Mouse (Mus musculus) neural tube, embryonic 12.5 days (tissue): ENCODE data around the gene Pknox2. TPM values are rescaled to one million over a fixed set of nuclear protein-coding genes. Genes with fewer than 3 reads are reported as not detected.
A peak's percentile ranks its signal among the peaks of the same experiment; 100 is the strongest.

Experiments
- ATAC-seq: fragments of 200-750 bp; cut with Nextera tagmentation; 2 replicates; pipeline ENCODE4 v1.8.0; 2017; ENCODE audit warnings: low read depth, mild to moderate bottlenecking, moderate TSS enrichment, moderate library complexity; ENCODE audit not compliant: low FRiP score
- H3K27ac ChIP-seq: fragments of 300-500 bp; sonication (generic); 2 replicates; pipeline ENCODE4 v1.5.1; 2016
- H3K27me3 ChIP-seq: fragments of 300-500 bp; sonication (generic); replicated peaks from 2 replicates; pipeline ENCODE4 v1.6.1; 2016; ENCODE audit warnings: mild to moderate bottlenecking
- H3K36me3 ChIP-seq: fragments of 300-500 bp; sonication (generic); 2 replicates; pipeline ENCODE4 v1.6.1; 2016; ENCODE audit warnings: mild to moderate bottlenecking
- H3K4me1 ChIP-seq: fragments of 300-500 bp; sonication (generic); 2 replicates; pipeline ENCODE4 v1.6.1; 2016
- H3K4me2 ChIP-seq: fragments of 300-500 bp; sonication (generic); replicated peaks from 2 replicates; pipeline ENCODE4 v1.6.1; 2016; ENCODE audit warnings: mild to moderate bottlenecking
- H3K4me3 ChIP-seq: fragments of 300-500 bp; sonication (generic); 2 replicates; pipeline ENCODE4 v1.5.1; 2016
- H3K9ac ChIP-seq: fragments of 300-500 bp; sonication (generic); 2 replicates; pipeline ENCODE4 v1.6.1; 2016; ENCODE audit warnings: mild to moderate bottlenecking
- H3K9me3 ChIP-seq: fragments of 300-500 bp; sonication (generic); 2 replicates; pipeline ENCODE4 v1.6.1; 2016; ENCODE audit warnings: mild to moderate bottlenecking
- WGBS: fragments of 180-500 bp; shearing (Covaris S2); methylation state at CpG from one replicate; pipeline ENCODE4 v1.1.7; 2016; 5-methylcytosine and 5-hydroxymethylcytosine counted together
- polyA plus RNA-seq: library from polyadenylated mRNA; unstranded; fragments of >200 nt; fragmentation: Nextera tagmentation; extraction: Ambion mirVana; gene quantifications from 2 replicates; pipeline ENCODE4 v1.2.1, GENCODE M21; 2016

Pknox2 gene
- polyA plus RNA-seq, 1 experiment from 2014 or later: 45.2 TPM

DNA sequence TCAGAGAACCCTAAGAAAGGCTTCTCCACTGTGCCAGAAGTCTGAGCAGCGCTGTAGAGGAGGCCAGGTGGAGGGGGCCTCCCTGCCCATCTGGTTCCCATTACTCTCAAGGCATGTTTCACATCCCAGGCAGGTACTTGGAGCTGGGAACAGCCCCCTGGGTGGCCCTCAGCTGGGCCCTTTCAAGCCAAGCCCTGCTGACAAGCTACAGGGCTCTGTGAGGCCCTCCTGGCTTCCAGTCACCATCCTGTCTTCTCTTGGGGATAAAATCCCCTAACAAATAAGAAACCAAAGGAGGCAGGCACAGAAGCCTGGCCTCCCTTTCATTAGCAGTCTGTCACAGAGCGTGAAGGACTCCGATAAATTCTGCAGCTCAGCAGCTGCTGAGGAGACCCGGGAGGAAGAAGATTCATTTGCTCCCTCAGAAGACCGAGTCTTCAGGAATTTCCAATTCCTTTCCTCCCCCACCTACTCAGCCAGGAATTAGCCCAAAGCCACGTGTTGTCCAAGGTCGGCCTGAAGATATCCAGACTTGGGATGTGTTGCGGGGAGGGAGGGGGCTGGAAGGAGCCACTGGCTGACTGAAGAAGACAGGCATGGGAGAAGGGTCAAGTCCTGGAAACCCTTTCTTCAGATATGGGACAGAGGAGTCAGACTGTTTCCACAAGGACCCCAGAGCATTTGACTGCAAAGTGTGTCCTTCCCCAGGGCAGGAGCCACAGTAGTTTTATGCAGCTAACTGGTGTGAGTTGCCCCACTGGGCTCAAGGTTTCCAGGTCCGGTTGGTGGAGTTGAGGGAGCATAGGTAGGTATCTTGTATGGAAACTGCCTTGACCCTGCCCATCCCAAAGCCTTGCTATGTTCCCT is 116.6 kb downstream of the Pknox2 start:
- no peaks in the 10 kb centered on the region for H3K36me3 ChIP-seq
- WGBS: 37% methylated on average over 9 of the region's 9 CpGs
- 0 out of 2 replicates have a peak overlapping the region, but pooled peaks have one; percentile 11 for H3K27ac ChIP-seq
- H3K9ac ChIP-seq: no peak overlapping the region
- H3K4me2 ChIP-seq: peak overlapping the region; percentile 10; the same call in 1 of the 2 replicates
- H3K4me1 ChIP-seq: peaks cover 63% of the 10 kb centered on the region
- no peaks in the 10 kb centered on the region for H3K9me3 ChIP-seq
- ATAC-seq: 0 out of 2 replicates have a peak, but pooled peaks have one; percentile 15
- no peak overlapping the region for H3K4me3 ChIP-seq
- H3K27me3 ChIP-seq: no peaks in the 10 kb centered on the region

DNA sequence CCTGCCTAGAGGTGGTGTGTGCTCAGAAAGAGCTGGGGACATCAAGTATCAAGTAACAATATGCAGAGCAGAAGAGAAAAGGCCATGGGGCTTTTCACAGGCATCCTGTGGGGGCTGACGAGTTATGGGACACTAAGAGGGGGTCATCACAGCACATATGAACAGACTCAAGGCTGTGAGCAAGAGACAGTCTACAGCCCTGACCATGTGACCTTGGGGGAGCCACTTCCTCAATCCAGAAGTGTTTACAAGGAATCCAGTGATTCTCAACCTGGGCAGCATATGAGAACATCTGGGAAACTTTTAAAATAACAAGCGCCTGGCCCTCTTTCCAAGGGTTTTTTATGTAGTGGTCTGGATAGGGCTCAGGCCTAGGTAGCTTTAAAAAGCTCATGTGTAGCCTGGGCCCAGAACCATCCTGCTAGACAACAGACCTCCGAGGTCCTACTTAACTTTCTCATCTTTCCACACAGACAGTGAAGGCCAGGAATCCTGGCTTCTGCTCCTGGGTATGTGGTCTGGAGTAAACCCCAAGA is 117.3 kb downstream of the Pknox2 start:
- Histone ChIP-seq H3K27ac (0 out of 2 replicates have a peak overlapping the region, but pooled peaks have one; percentile 11), H3K36me3 (no peaks in the 10 kb centered on the region), H3K9ac (no peak overlapping the region), H3K4me2 (peak overlapping the region; percentile 10; the same call in 1 of the 2 replicates), H3K9me3 (no peaks in the 10 kb centered on the region), H3K27me3 (no peaks in the 10 kb centered on the region), H3K4me1 (peaks cover 70% of the 10 kb centered on the region), H3K4me3 (no peak overlapping the region)
- WGBS: 76% methylated on average over 3 of the region's 3 CpGs
- ATAC-seq: no peak

DNA sequence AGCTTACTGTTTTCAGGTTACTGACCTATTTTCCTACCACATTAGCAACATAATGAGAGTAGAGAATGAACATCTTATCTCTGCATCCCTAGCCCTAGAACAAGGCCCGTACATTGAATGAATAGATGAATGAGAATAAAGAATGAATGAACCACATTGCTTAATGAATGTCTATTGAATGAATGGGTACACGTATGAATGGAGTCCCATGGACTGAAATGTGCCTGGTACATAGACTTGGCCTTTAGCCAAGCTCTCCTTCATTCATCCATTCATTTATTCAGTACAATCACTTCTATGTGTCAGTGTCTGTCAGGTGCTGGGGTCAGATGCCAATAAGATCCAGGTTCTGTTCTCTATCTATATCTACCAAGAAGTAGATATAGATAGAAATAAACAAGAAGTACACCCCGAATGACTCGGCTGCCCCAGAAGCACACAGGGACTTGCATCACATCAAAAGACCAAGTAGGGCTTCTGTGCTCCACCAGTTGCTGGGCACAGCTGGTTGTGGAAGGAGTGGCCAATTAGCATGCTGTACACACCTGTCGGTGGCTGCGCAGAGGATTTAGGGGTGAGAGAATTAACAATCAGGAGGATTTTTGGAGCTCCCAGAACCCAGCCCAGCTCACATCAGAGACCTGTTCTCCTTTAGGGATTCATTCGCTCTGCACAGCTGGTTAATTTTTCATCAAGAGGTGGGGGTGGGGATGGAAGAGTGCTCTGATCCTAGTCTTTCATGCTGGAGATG is 119.2 kb downstream of the Pknox2 start:
- no peak overlapping the region for H3K4me3 ChIP-seq
- 52% methylated on average over 7 of the region's 7 CpGs for WGBS
- ATAC-seq: peak; percentile 13; the same call in 1 of the 2 replicates
- no peaks in the 10 kb centered on the region for H3K27me3 ChIP-seq
- no peaks in the 10 kb centered on the region for H3K36me3 ChIP-seq
- H3K27ac ChIP-seq: no peak overlapping the region
- no peak overlapping the region for H3K4me2 ChIP-seq
- no peaks in the 10 kb centered on the region for H3K9me3 ChIP-seq
- peaks cover 62% of the 10 kb centered on the region for H3K4me1 ChIP-seq
- no peak overlapping the region for H3K9ac ChIP-seq

DNA sequence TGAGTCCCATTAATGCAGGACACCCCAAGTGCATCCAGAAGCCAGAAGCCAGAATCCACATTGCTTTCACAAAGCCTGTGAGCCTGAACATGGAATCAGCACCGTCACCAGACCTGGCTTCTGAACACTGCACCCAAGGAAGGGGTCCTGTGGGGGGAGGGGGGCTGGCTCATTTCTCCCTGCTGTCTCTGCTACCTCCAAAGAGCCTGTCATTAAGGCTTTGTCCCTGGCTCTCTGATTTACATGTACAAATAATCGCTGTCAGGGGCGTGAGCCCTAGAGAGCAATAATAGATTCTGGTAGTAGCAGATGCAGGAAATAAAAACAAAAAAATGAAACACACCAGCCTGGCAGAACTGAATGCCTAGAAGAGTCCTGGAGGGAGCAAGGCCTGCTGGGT is 121.3 kb downstream of the Pknox2 start:
- H3K9ac ChIP-seq: no peak overlapping the region
- H3K27me3 ChIP-seq: no peaks in the 10 kb centered on the region
- H3K4me3 ChIP-seq: no peak overlapping the region
- ATAC-seq: peak; percentile 58
- WGBS: 7% methylated on average over 3 of the region's 3 CpGs
- peaks cover 73% of the 10 kb centered on the region for H3K4me1 ChIP-seq
- 0 out of 2 replicates have a peak overlapping the region, but pooled peaks have one; percentile 33 for H3K27ac ChIP-seq
- H3K36me3 ChIP-seq: no peaks in the 10 kb centered on the region
- 0 out of 2 replicates have a peak overlapping the region, but pooled peaks have one; percentile 7 for H3K4me2 ChIP-seq
- H3K9me3 ChIP-seq: no peaks in the 10 kb centered on the region

DNA sequence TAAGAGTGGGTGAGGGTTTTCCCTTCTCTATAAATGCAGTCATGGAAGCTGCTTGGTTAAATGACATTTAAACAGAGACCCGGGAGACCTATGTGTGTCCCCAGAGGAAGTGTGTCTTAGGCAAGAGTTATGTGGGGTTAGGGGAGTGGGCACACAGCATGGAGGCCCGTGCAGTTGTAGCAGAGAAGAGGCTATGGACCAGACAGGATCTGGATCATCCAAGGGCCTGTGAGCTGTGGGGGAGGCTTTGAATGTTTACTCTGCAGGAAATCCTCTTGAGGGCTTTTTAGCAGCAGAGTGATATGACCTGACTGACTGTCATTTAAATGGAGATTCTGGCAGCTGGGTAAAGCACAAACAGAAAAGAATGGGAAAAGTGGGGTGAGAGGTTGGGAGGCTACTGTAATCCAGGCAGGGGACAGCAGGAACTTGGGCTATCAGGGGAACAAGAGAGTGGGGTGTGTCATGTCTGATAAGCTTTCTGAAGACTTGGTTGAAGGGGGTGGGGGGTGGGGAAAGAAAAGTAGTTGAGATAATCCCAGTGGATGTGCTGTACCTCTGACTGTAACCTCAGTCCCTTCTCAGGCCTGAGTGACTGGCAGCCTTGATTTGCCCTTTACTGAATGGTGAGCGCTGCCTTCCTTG is 125.5 kb downstream of the Pknox2 start:
- Histone ChIP-seq H3K36me3 (no peaks in the 10 kb centered on the region), H3K4me1 (peaks cover 37% of the 10 kb centered on the region), H3K9ac (no peak overlapping the region), H3K27ac (no peak overlapping the region), H3K27me3 (no peaks in the 10 kb centered on the region), H3K4me3 (no peak overlapping the region), H3K4me2 (no peak overlapping the region; the same call in 1 of the 2 replicates), H3K9me3 (no peaks in the 10 kb centered on the region)
- WGBS: 21% methylated on average over 3 of the region's 3 CpGs
- ATAC-seq: no peak

DNA sequence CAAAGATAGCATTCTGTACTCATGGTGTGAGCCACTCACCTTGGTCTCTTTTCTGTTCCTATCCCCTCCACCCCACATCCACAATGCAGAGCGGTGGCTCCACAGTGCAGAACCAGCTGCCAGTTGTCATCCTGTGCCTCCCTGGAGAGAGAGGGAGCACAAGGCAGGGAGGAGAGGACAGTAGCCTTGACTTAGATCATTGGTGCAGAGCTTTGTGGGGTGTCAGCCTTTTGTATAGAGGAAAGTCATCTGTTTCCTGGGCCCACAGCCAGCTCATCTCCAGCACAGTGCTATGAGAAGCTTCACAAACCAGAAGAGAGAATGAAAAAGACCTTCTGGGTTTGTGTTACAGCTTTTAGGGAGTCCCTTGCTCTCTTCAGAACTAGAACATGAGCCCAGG is 129.1 kb downstream of the Pknox2 start:
- Histone ChIP-seq H3K4me3 (no peak overlapping the region), H3K27ac (no peak overlapping the region), H3K9ac (no peak overlapping the region), H3K27me3 (no peaks in the 10 kb centered on the region), H3K4me1 (peaks cover 27% of the 10 kb centered on the region), H3K4me2 (no peak overlapping the region), H3K9me3 (no peaks in the 10 kb centered on the region), H3K36me3 (no peaks in the 10 kb centered on the region)
- 80% methylated on average over 1 of the region's 1 CpGs for WGBS
- ATAC-seq: no peak

DNA sequence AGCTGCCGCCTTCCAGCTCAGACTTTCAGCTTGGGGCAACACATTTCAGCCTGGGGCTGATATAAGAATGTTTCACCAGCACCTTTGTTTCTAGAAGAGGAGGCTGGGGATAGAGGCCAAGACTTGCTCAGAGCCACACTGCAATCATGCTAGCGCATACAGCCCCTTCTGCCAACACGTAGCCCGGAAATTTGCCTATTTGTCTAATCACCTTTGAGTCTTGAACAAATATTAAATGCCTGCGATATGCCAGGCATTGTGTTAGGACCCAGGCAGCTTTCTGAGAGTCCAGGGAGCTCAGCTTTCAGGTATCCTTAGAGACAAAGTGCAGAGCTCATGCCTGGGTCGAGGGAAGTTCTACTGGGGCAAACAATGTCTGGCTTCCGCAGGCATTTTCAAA is 130.0 kb downstream of the Pknox2 start:
- H3K9ac ChIP-seq: no peak overlapping the region
- no peaks in the 10 kb centered on the region for H3K9me3 ChIP-seq
- H3K4me1 ChIP-seq: peaks cover 29% of the 10 kb centered on the region
- no peak for ATAC-seq
- H3K36me3 ChIP-seq: no peaks in the 10 kb centered on the region
- WGBS: 86% methylated on average over 7 of the region's 7 CpGs
- no peak overlapping the region for H3K27ac ChIP-seq
- no peaks in the 10 kb centered on the region for H3K27me3 ChIP-seq
- H3K4me2 ChIP-seq: no peak overlapping the region
- no peak overlapping the region for H3K4me3 ChIP-seq

DNA sequence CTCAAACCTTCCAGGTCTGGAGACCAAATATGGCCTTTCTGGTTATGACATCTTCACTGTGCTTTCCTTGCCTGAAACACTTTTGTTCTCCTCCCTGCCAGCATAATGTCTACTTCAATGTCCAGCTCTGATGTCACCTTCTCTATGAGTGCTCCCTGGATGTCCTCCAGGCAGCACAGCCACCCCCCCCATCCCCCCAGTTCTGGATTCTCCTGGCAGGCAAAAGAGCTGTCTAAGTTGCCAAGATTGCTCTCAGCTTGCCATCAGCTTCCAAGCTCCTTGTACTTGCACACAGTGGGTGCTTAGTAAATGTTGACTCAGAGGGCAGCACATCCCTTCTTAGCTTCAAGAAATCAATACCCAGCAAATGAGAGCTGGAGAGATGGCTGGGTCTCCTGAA is 131.0 kb downstream of the Pknox2 start:
- H3K36me3 ChIP-seq: no peaks in the 10 kb centered on the region
- H3K9me3 ChIP-seq: no peaks in the 10 kb centered on the region
- H3K4me1 ChIP-seq: peaks cover 28% of the 10 kb centered on the region
- no peak for ATAC-seq
- H3K4me3 ChIP-seq: no peak overlapping the region
- no peak overlapping the region for H3K4me2 ChIP-seq
- H3K27me3 ChIP-seq: no peaks in the 10 kb centered on the region
- H3K9ac ChIP-seq: no peak overlapping the region
- H3K27ac ChIP-seq: no peak overlapping the region

DNA sequence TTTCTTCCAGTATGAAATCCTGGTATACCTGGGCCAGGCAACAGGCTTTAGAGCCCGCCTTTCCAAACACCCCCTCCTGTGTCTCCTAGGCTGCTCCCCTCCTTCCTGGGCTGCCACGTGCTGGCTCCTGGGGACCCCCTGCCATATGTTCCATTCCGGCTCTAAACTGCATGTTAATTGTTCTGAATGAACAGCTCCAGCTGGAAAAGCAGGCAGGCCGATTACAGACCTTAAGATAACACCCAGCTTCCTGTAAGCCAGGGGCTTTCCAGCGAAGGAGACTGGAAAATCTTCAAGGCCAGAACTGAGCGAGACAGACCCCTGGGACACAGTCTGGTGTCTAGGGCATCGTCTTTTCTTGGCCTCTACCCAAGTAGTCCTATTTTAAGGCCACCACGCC is 133.6 kb downstream of the Pknox2 start:
- no peak overlapping the region for H3K27ac ChIP-seq
- H3K36me3 ChIP-seq: no peaks in the 10 kb centered on the region
- no peak overlapping the region for H3K9ac ChIP-seq
- no peaks in the 10 kb centered on the region for H3K9me3 ChIP-seq
- no peak overlapping the region for H3K4me2 ChIP-seq
- no peak for ATAC-seq
- WGBS: 36% methylated on average over 8 of the region's 8 CpGs
- no peak overlapping the region for H3K4me3 ChIP-seq
- peaks cover 33% of the 10 kb centered on the region for H3K4me1 ChIP-seq
- no peaks in the 10 kb centered on the region for H3K27me3 ChIP-seq

DNA sequence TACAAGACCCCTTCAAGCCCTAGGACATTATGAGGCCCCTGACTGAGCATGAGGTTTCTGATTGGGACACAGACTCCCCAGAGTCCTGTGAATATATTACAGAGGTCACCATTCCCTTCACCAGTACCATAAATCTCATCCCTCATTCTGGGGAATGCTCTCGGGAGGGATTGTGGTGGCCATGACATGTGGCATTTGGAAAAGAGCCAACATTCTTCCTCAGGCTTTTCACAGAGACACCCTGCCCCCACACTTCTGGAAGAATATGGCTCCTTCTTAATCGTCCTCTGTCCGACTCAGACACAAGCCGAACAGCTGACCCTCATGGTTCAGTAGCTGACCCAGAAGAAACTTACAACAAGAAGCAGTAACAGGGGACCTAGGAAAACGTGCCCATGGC is 139.1 kb downstream of the Pknox2 start:
- Histone ChIP-seq H3K4me1 (peaks cover 64% of the 10 kb centered on the region), H3K9ac (no peak overlapping the region), H3K27ac (no peak overlapping the region), H3K4me2 (no peak overlapping the region), H3K4me3 (no peak overlapping the region), H3K36me3 (no peaks in the 10 kb centered on the region), H3K9me3 (no peaks in the 10 kb centered on the region), H3K27me3 (no peaks in the 10 kb centered on the region)
- 5% methylated on average over 5 of the region's 5 CpGs for WGBS
- peak; percentile 69 for ATAC-seq

DNA sequence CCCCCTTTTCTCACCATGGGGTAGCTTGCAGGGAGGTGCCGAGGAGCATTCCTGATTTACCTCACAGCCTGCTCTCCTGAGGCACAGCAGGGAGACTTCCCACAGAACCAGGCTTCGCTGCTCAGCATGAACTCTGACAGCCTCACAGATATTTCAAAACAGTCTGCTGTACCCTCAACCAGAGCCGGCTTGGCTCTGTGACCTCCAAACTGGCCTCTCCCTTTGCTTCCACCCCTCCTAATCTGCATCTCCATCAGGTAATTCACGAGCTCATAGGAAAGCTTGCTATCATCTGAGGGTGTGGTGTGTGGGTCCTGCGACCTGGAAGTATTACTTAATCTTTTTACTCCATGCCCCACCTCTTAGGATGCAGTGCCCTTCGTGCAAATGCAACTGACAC is 142.5 kb downstream of the Pknox2 start:
- no peak overlapping the region for H3K9ac ChIP-seq
- H3K36me3 ChIP-seq: no peaks in the 10 kb centered on the region
- H3K27ac ChIP-seq: no peak overlapping the region
- no peaks in the 10 kb centered on the region for H3K27me3 ChIP-seq
- no peak for ATAC-seq
- no peaks in the 10 kb centered on the region for H3K9me3 ChIP-seq
- H3K4me3 ChIP-seq: no peak overlapping the region
- WGBS: 37% methylated on average over 6 of the region's 6 CpGs
- no peak overlapping the region for H3K4me2 ChIP-seq
- peaks cover 57% of the 10 kb centered on the region for H3K4me1 ChIP-seq
